Mouse (Mus musculus): ENCODE results near the gene Dhrs11.
"Not testable (repeated sequence)": the region's sequence is repeated elsewhere in the genome, so short reads cannot be mapped to it uniquely, and the experiment has no call there.

The Dhrs11 gene

GRCm38 (mm10) chr11:84828516-84829399 lies at the start of gene Dhrs11:
TSS of gene Dhrs11 (minus strand) at chr11:84828994.
- DNase-seq (ENCODE audit: low spot score in 2 of 2), result peak; percentile 83 to 84

- DNase-seq (ENCODE audit: low spot score in 2 of 2), result not testable (repeated sequence)
Observed at GRCm38 (mm10) chr11:84876020-84876419, 47.2 kb upstream of the Dhrs11 start.

- DNase-seq (ENCODE audit: low spot score in 2 of 2), result no peak
Observed at GRCm38 (mm10) chr11:84873042-84873833, 44.4 kb upstream of the Dhrs11 start.

GRCm38 (mm10) chr11:84871548-84872069 lies 42.8 kb upstream of the Dhrs11 start:
- no peak for DNase-seq (ENCODE audit: low spot score in 2 of 2)

- no peak for DNase-seq (ENCODE audit: low spot score in 2 of 2)
Observed at GRCm38 (mm10) chr11:84871046-84871445, 42.3 kb upstream of the Dhrs11 start.

GRCm38 (mm10) chr11:84870337-84871043 lies 41.7 kb upstream of the Dhrs11 start, which contains the start of gene Ggnbp2:
TSS of gene Ggnbp2 (minus strand) at chr11:84870817.
- DNase-seq (ENCODE audit: low spot score in 2 of 2), result peak; percentile 86 to 88

GRCm38 (mm10) chr11:84869537-84870232 lies 40.9 kb upstream of the Dhrs11 start:
- DNase-seq (ENCODE audit: low spot score in 2 of 2), result peak; percentile 89 to 93

- no peak for DNase-seq (ENCODE audit: low spot score in 2 of 2)
Observed at GRCm38 (mm10) chr11:84868786-84869259, 40.0 kb upstream of the Dhrs11 start.

GRCm38 (mm10) chr11:84867586-84867985 lies 38.8 kb upstream of the Dhrs11 start:
- DNase-seq (ENCODE audit: low spot score in 2 of 2), result no peak

GRCm38 (mm10) chr11:84865268-84865667 lies 36.5 kb upstream of the Dhrs11 start:
- no peak for DNase-seq (ENCODE audit: low spot score in 2 of 2)

- DNase-seq (ENCODE audit: low spot score in 2 of 2), result no peak
Observed at GRCm38 (mm10) chr11:84855285-84855684, 26.5 kb upstream of the Dhrs11 start.

GRCm38 (mm10) chr11:84847475-84848090 lies 18.8 kb upstream of the Dhrs11 start:
- no peak for DNase-seq (ENCODE audit: low spot score in 2 of 2)

- DNase-seq (ENCODE audit: low spot score in 2 of 2), result no peak
Observed at GRCm38 (mm10) chr11:84846741-84847474, 18.1 kb upstream of the Dhrs11 start.

- DNase-seq (ENCODE audit: low spot score in 2 of 2), result no peak
Observed at GRCm38 (mm10) chr11:84839330-84839729, 10.5 kb upstream of the Dhrs11 start.

- not testable (repeated sequence) for DNase-seq (ENCODE audit: low spot score in 2 of 2)
Observed at GRCm38 (mm10) chr11:84829495-84829894, 701 bp upstream of the Dhrs11 start.

- no peak for DNase-seq (ENCODE audit: low spot score in 2 of 2)
Observed at GRCm38 (mm10) chr11:84827901-84828503, 792 bp downstream of the Dhrs11 start.

- no peak for DNase-seq (ENCODE audit: low spot score in 2 of 2)
Observed at GRCm38 (mm10) chr11:84827492-84827891, 1.3 kb downstream of the Dhrs11 start.

- DNase-seq (ENCODE audit: low spot score in 2 of 2), result no peak
Observed at GRCm38 (mm10) chr11:84826185-84826584, 2.6 kb downstream of the Dhrs11 start.

GRCm38 (mm10) chr11:84825261-84825807 lies 3.5 kb downstream of the Dhrs11 start:
- no peak for DNase-seq (ENCODE audit: low spot score in 2 of 2)

Data from frontal cortex, postnatal 14 days (tissue).